17 mouse cellular contexts compared by ENCODE assay signal in genomic region chr10:119818381-119818780, GRCm38 (mm10).
DNase-seq lines count a peak whose midpoint lies in the region; ATAC-seq lines count a peak whose summit lies in the region.
"Had no signal": no experiment of that assay in that cellular context is flagged by ENCODE, and none has a peak within 500 bp of the region (broad histone marks: within the 10 kb centered on the region; RNA-seq: fewer than 3 reads in every experiment).

No protein-coding gene starts in this region.

- peak overlapping the region; percentile 88; the same call in 1 of the 2 replicates for H3K27ac ChIP-seq in hindbrain, embryonic 11.5 days (ENCODE audit: low read depth, low read length)
- H3K27ac ChIP-seq in midbrain, embryonic 15.5 days = peak overlapping the region; percentile 92
- no peak overlapping the region for H3K27ac ChIP-seq in heart, embryonic 12.5 days (ENCODE audit: poor library complexity, severe bottlenecking)
- H3K27ac ChIP-seq: embryonic facial prominence, embryonic 15.5 days had no signal

- no peak overlapping the region for H3K4me2 ChIP-seq in hindbrain, embryonic 11.5 days (replicated peaks; ENCODE audit: low read depth, low read length)
- H3K4me2 ChIP-seq in midbrain, embryonic 15.5 days = peak overlapping the region; percentile 60
- H3K4me2 ChIP-seq in heart, embryonic 12.5 days = no peak overlapping the region

- H3K36me3 ChIP-seq in hindbrain, embryonic 11.5 days (ENCODE audit: control insufficient read depth, insufficient read depth, low read length) = no peaks in the 10 kb centered on the region
- H3K36me3 ChIP-seq in midbrain, embryonic 15.5 days (replicated peaks) = no peaks in the 10 kb centered on the region
- H3K36me3 ChIP-seq in heart, embryonic 12.5 days = no peaks in the 10 kb centered on the region
- H3K36me3 ChIP-seq: embryonic facial prominence, embryonic 15.5 days had no signal

- H3K4me1 ChIP-seq in hindbrain, embryonic 11.5 days (replicated peaks; ENCODE audit: control insufficient read depth, insufficient read depth, low read length) = peaks cover 5% of the 10 kb centered on the region
- H3K4me1 ChIP-seq in midbrain, embryonic 15.5 days = peaks cover 41% of the 10 kb centered on the region
- H3K4me1 ChIP-seq in heart, embryonic 12.5 days (replicated peaks) = peaks cover 20% of the 10 kb centered on the region

- 30% methylated on average over 5 of the region's 5 CpGs for WGBS in hindbrain, embryonic 11.5 days
- WGBS in midbrain, embryonic 15.5 days = 19% methylated on average over 5 of the region's 5 CpGs
- 43% methylated on average over 5 of the region's 5 CpGs for WGBS in heart, embryonic 12.5 days

- no peaks in the 10 kb centered on the region for H3K27me3 ChIP-seq in hindbrain, embryonic 11.5 days (ENCODE audit: control insufficient read depth, insufficient read depth, low read length)
- no peaks in the 10 kb centered on the region for H3K27me3 ChIP-seq in midbrain, embryonic 15.5 days (replicated peaks)
- no peaks in the 10 kb centered on the region for H3K27me3 ChIP-seq in heart, embryonic 12.5 days (replicated peaks)
- H3K27me3 ChIP-seq: embryonic facial prominence, embryonic 15.5 days had no signal

- peak; percentile 78 for ATAC-seq in hindbrain, embryonic 11.5 days (ENCODE audit: low FRiP score)
- ATAC-seq in midbrain, embryonic 15.5 days (replicated peaks) = peak; percentile 59
- no peak for ATAC-seq in heart, embryonic 12.5 days (ENCODE audit: insufficient number of reproducible peaks, low FRiP score)

- no peak overlapping the region for H3K4me3 ChIP-seq in hindbrain, embryonic 11.5 days (ENCODE audit: low read depth, low read length)
- H3K4me3 ChIP-seq in midbrain, embryonic 15.5 days = no peak overlapping the region; the same call in 1 of the 2 replicates
- no peak overlapping the region for H3K4me3 ChIP-seq in heart, embryonic 12.5 days

- DNase-seq in frontal cortex, postnatal 36 days (ENCODE audit: low spot score in 2 of 2) = peak; percentile 25 to 46
- no peak for DNase-seq in frontal cortex, postnatal 14 days (ENCODE audit: low spot score in 2 of 2)
- DNase-seq in brain, adult 2 months (ENCODE audit: low read depth, low spot score) = peak; percentile 55
- DNase-seq in hindbrain, embryonic 11.5 days (ENCODE audit: low spot score) = peak; percentile 39
- DNase-seq in lung, adult 18-20 months = no peak
- DNase-seq in gastrocnemius, adult 18-20 months (ENCODE audit: low spot score) = no peak
- DNase-seq: adrenal gland, adult 8-10 months; gastrocnemius, postnatal 14 days; heart, postnatal 10 days; kidney, adult 11 months; liver; lung, postnatal 4 days; spleen, adult 18-20 months; thymus, adult 2 months had no signal

- H3K9me3 ChIP-seq in hindbrain, embryonic 11.5 days (ENCODE audit: control insufficient read depth, low read length) = no peaks in the 10 kb centered on the region
- H3K9me3 ChIP-seq in midbrain, embryonic 15.5 days = no peaks in the 10 kb centered on the region
- H3K9me3 ChIP-seq in heart, embryonic 12.5 days (replicated peaks) = no peaks in the 10 kb centered on the region
- H3K9me3 ChIP-seq: embryonic facial prominence, embryonic 15.5 days had no signal

- no peak overlapping the region for H3K9ac ChIP-seq in hindbrain, embryonic 11.5 days (ENCODE audit: low read depth, low read length)
- H3K9ac ChIP-seq in midbrain, embryonic 15.5 days = no peak overlapping the region
- no peak overlapping the region for H3K9ac ChIP-seq in heart, embryonic 12.5 days
- H3K9ac ChIP-seq: embryonic facial prominence, embryonic 15.5 days had no signal

Comparison
In these comparisons a context has a peak if more than half of its experiments do, and no peak if none do; other contexts are left out.
1. DNase-seq: peak in frontal cortex, postnatal 36 days (2 of 2), brain, adult 2 months (single experiment) and hindbrain, embryonic 11.5 days (single experiment); none in frontal cortex, postnatal 14 days (0 of 2), lung, adult 18-20 months (0 of 2) and gastrocnemius, adult 18-20 months (single experiment).